Mouse (Mus musculus) G1E (cell line): ENCODE data around the gene Auts2. TPM values are rescaled to one million over a fixed set of nuclear protein-coding genes. Genes with fewer than 3 reads are reported as not detected.

Experiments used
- ATAC-seq: 2 replicates; pipeline ENCODE4 v1.8.0; 2016; ENCODE audit warnings: mild to moderate bottlenecking; ENCODE audit not compliant: insufficient number of reproducible peaks, poor library complexity, low FRiP score, severe bottlenecking; ENCODE audit errors: extremely low read depth
- DNase-seq: peaks from one replicate; pipeline ENCODE4 v3.0.0; 2012; ENCODE audit warnings: low spot score
- H3K27me3 ChIP-seq: 2 replicates; pipeline ENCODE4 v1.6.1; 2012; ENCODE audit warnings: mild to moderate bottlenecking, low read length, inconsistent platforms; ENCODE audit not compliant: insufficient read depth
- H3K36me3 ChIP-seq: replicated peaks from 2 replicates; pipeline ENCODE3; 2012; ENCODE audit warnings: mild to moderate bottlenecking, inconsistent platforms
- H3K4me1 ChIP-seq: 2 replicates; pipeline ENCODE4 v1.6.1; 2012; ENCODE audit warnings: low read depth, low read length, inconsistent platforms, mixed read lengths; ENCODE audit not compliant: insufficient read depth
- H3K4me3 ChIP-seq: 2 replicates; pipeline ENCODE4 v1.5.1; 2012; ENCODE audit warnings: low read depth, mild to moderate bottlenecking, inconsistent platforms, low read length, moderate library complexity, mixed read lengths
- H3K9me3 ChIP-seq: replicated peaks from 2 replicates; pipeline ENCODE4 v1.6.1; 2012; ENCODE audit warnings: inconsistent platforms
- CTCF ChIP-seq: IDR thresholded peaks from 2 replicates; pipeline ENCODE4 v1.5.1; 2012; ENCODE audit warnings: low read depth, low read length, inconsistent platforms, mixed read lengths
- GATA1 ChIP-seq: IDR thresholded peaks from 2 replicates; pipeline ENCODE4 v1.6.1; 2012; ENCODE audit warnings: borderline replicate concordance, low read length, inconsistent platforms, mixed read lengths
- GATA2 ChIP-seq: IDR thresholded peaks from 2 replicates; pipeline ENCODE4 v1.6.1; 2012; ENCODE audit warnings: low read depth, low read length, inconsistent platforms, borderline replicate concordance
- POLR2AphosphoS5 ChIP-seq: IDR thresholded peaks from 2 replicates; pipeline ENCODE4 v1.6.1; 2012; ENCODE audit warnings: low read depth, low read length, inconsistent platforms; ENCODE audit not compliant: insufficient replicate concordance
- TAL1 ChIP-seq: conservative IDR thresholded peaks from 2 replicates; pipeline ENCODE4 v1.6.1; 2012; ENCODE audit warnings: low read depth, low read length, inconsistent platforms, mixed read lengths
- polyA plus RNA-seq: library from polyadenylated mRNA; stranded (reverse); fragments of >175 nt; gene quantifications from 2 replicates; pipeline ENCODE4 v1.2.3, GENCODE M21; 2012
- total RNA-seq, 2 experiments: library from RNA; stranded (forward) in 1 of 2; stranded (reverse) in 1 of 2; fragments of 200-1000 nt in 1 of 2; fragments of >200 nt in 1 of 2; fragmentation: Nextera tagmentation in 1 of 2; gene quantifications; 2 replicates each; pipeline ENCODE4 v1.2.3; 2014 to 2017

Gene Auts2
- total and polyA plus RNA-seq, 3 experiments: 0.09 to 1.3 (median 0.90) TPM

- Histone ChIP-seq H3K36me3 (no peaks in the 10 kb centered on the region), H3K4me3 (no peak overlapping the region), H3K27me3 (no peaks in the 10 kb centered on the region), H3K9me3 (no peaks in the 10 kb centered on the region), H3K4me1 (no peaks in the 10 kb centered on the region)
- no peak for TF ChIP-seq POLR2AphosphoS5
- no peak for TF ChIP-seq CTCF
- no peak for TF ChIP-seq TAL1
- TF ChIP-seq GATA2: no peak
- TF ChIP-seq GATA1: no peak
- DNase-seq: no peak
- no peak for ATAC-seq
These were observed 407.0 kb downstream of the Auts2 start for GRCm38 (mm10) chr5:132135941-132136663.

- no peaks in the 10 kb centered on the region for H3K4me1 ChIP-seq
- no peaks in the 10 kb centered on the region for H3K36me3 ChIP-seq
- H3K27me3 ChIP-seq: no peaks in the 10 kb centered on the region
- DNase-seq: no peak
- H3K9me3 ChIP-seq: 0 out of 2 replicates have a peak, but pooled peaks cover 2% of the 10 kb centered on the region
- no peak overlapping the region for H3K4me3 ChIP-seq
- ATAC-seq: no peak
- TF ChIP-seq POLR2AphosphoS5 (no peak), TAL1 (no peak), CTCF (no peak), GATA2 (no peak), GATA1 (no peak)
These were observed 411.2 kb downstream of the Auts2 start for GRCm38 (mm10) chr5:132131948-132132347.

GRCm38 (mm10) chr5:132130577-132130976, 412.6 kb downstream of the Auts2 start:
- no peak for ATAC-seq
- no peak overlapping the region for H3K4me3 ChIP-seq
- no peaks in the 10 kb centered on the region for H3K36me3 ChIP-seq
- H3K4me1 ChIP-seq: no peaks in the 10 kb centered on the region
- H3K27me3 ChIP-seq: no peaks in the 10 kb centered on the region
- DNase-seq: no peak
- 0 out of 2 replicates have a peak, but pooled peaks cover 2% of the 10 kb centered on the region for H3K9me3 ChIP-seq
- TF ChIP-seq GATA1 (no peak), GATA2 (no peak), TAL1 (no peak), CTCF (no peak), POLR2AphosphoS5 (no peak)

GRCm38 (mm10) chr5:132126626-132127025, 416.5 kb downstream of the Auts2 start:
- ATAC-seq: no peak
- DNase-seq: no peak
- H3K4me1 ChIP-seq: no peaks in the 10 kb centered on the region
- H3K4me3 ChIP-seq: no peak overlapping the region
- TF ChIP-seq GATA1: no peak
- TF ChIP-seq TAL1: no peak
- TF ChIP-seq GATA2: no peak
- no peak for TF ChIP-seq POLR2AphosphoS5
- no peak for TF ChIP-seq CTCF
- no peaks in the 10 kb centered on the region for H3K27me3 ChIP-seq
- H3K9me3 ChIP-seq: 0 out of 2 replicates have a peak, but pooled peaks cover 2% of the 10 kb centered on the region
- no peaks in the 10 kb centered on the region for H3K36me3 ChIP-seq

GRCm38 (mm10) chr5:132115631-132116030, 427.5 kb downstream of the Auts2 start:
- H3K36me3 ChIP-seq: no peaks in the 10 kb centered on the region
- ATAC-seq (no peak), DNase-seq (no peak)
- no peaks in the 10 kb centered on the region for H3K4me1 ChIP-seq
- no peak overlapping the region for H3K4me3 ChIP-seq
- no peaks in the 10 kb centered on the region for H3K27me3 ChIP-seq
- TF ChIP-seq POLR2AphosphoS5: no peak
- no peak for TF ChIP-seq CTCF
- H3K9me3 ChIP-seq: no peaks in the 10 kb centered on the region

GRCm38 (mm10) chr5:132114561-132115301, 428.4 kb downstream of the Auts2 start:
- DNase-seq (no peak), ATAC-seq (no peak)
- H3K4me1 ChIP-seq: no peaks in the 10 kb centered on the region
- no peak for TF ChIP-seq CTCF
- TF ChIP-seq POLR2AphosphoS5: no peak
- no peak for TF ChIP-seq GATA1
- TF ChIP-seq GATA2: no peak
- no peak for TF ChIP-seq TAL1
- H3K9me3 ChIP-seq: no peaks in the 10 kb centered on the region
- H3K4me3 ChIP-seq: no peak overlapping the region
- H3K27me3 ChIP-seq: no peaks in the 10 kb centered on the region
- no peaks in the 10 kb centered on the region for H3K36me3 ChIP-seq
